Mouse (Mus musculus) forebrain, embryonic 11.5 days (tissue): ENCODE results near the gene Slc25a39. TPM values are rescaled to one million over a fixed set of nuclear protein-coding genes. Genes with fewer than 3 reads are reported as not detected.
"Not testable (repeated sequence)": the region's sequence is repeated elsewhere in the genome, so short reads cannot be mapped to it uniquely, and the experiment has no call there.

Source experiments
- ATAC-seq: fragments of 200-750 bp; cut with Nextera tagmentation; replicated peaks from 2 replicates; pipeline ENCODE4 v1.8.0; 2017; ENCODE audit warnings: moderate TSS enrichment; ENCODE audit not compliant: low FRiP score
- DNase-seq: peaks from one replicate; pipeline ENCODE4 v3.0.0-alpha.2; 2017; ENCODE audit warnings: low spot score
- H3K27ac ChIP-seq: fragments of 300-500 bp; sonication (generic); 2 replicates; pipeline ENCODE4 v1.5.1; 2014; ENCODE audit warnings: low read depth, low read length
- H3K27me3 ChIP-seq: fragments of 300-500 bp; sonication (generic); 2 replicates; pipeline ENCODE4 v1.6.1; 2014; ENCODE audit warnings: mild to moderate bottlenecking, low read length, mixed read lengths; ENCODE audit not compliant: control insufficient read depth, insufficient read depth
- H3K36me3 ChIP-seq: fragments of 300-500 bp; sonication (generic); 2 replicates; pipeline ENCODE4 v1.6.1; 2014; ENCODE audit warnings: mild to moderate bottlenecking, low read length, moderate library complexity, mixed read lengths; ENCODE audit not compliant: control insufficient read depth, insufficient read depth
- H3K4me1 ChIP-seq: fragments of 300-500 bp; sonication (generic); replicated peaks from 2 replicates; pipeline ENCODE4 v1.6.1; 2014; ENCODE audit warnings: low read length, mixed read lengths; ENCODE audit not compliant: control insufficient read depth, insufficient read depth
- H3K4me2 ChIP-seq: fragments of 300-500 bp; sonication (generic); 2 replicates; pipeline ENCODE4 v1.6.1; 2014; ENCODE audit warnings: low read depth, mild to moderate bottlenecking, low read length, moderate library complexity, mixed read lengths; ENCODE audit not compliant: severe bottlenecking
- H3K4me3 ChIP-seq: fragments of 300-500 bp; sonication (generic); 2 replicates; pipeline ENCODE4 v1.5.1; 2014; ENCODE audit warnings: low read depth, low read length
- H3K9ac ChIP-seq: fragments of 300-500 bp; sonication (generic); 2 replicates; pipeline ENCODE4 v1.6.1; 2014; ENCODE audit warnings: low read length
- H3K9me3 ChIP-seq: fragments of 300-500 bp; sonication (generic); 2 replicates; pipeline ENCODE4 v1.6.1; 2016; ENCODE audit warnings: low read length, mixed read lengths; ENCODE audit not compliant: control insufficient read depth
- WGBS: fragments of 180-500 bp; shearing (Covaris S2); extraction: QIAGEN DNeasy Blood & Tissue Kit; methylation state at CpG from one replicate; pipeline ENCODE4 v1.1.7; 2014; 5-methylcytosine and 5-hydroxymethylcytosine counted together
- polyA plus RNA-seq: library from polyadenylated mRNA; unstranded; fragments of >200 nt; fragmentation: Nextera tagmentation; extraction: Ambion mirVana; gene quantifications from 2 replicates; pipeline ENCODE4 v1.2.1, GENCODE M21; 2014

Slc25a39 gene
- polyA plus RNA-seq, 1 experiment from 2014 or later, result 196 TPM

DNA sequence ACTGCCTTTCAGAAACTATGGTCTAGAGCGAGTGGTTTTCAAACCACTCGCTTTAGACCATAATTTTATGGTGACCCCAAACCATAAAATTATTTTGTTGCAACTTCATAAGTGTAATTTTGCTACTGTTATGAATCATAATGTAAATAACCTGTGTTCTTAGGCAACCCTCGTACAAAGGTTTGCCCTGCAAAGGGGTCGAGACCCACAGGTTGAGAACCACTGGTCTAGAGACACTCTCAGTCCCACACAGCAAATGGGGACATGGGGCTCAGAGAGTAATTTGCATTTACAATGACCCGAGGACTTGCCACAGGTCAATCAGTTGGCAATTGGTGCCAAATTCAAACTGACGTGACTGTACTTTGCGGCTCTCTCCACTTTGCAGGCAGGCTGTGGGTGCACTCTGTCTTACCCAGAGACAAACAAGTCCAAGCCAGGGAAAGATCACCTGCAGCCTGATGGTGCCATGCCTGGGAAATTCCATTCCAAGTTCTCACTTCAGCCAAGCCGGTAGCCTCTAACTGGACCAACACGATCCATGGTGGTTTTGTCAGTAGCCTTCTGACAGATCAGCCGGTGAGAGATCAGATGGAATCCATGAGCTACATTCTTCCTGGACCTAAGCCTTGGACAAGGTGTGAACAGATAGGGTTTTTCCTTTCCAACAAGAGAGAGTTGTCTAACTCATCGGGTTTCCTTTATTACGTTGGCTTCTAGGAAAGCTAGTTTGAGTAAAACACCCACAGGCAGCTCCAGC is 35.6 kb downstream of the Slc25a39 start:
- no peak for DNase-seq
- no peaks in the 10 kb centered on the region for H3K9me3 ChIP-seq
- H3K36me3 ChIP-seq, result no peaks in the 10 kb centered on the region
- H3K27me3 ChIP-seq, result no peaks in the 10 kb centered on the region
- H3K4me2 ChIP-seq, result no peak overlapping the region
- H3K4me1 ChIP-seq, result peaks cover 6% of the 10 kb centered on the region; the same call in 1 of the 2 replicates
- no peak overlapping the region for H3K27ac ChIP-seq
- no peak overlapping the region for H3K4me3 ChIP-seq
- ATAC-seq, result no peak
- 84% methylated on average over 12 of the region's 12 CpGs for WGBS
- H3K9ac ChIP-seq, result no peak overlapping the region

DNA sequence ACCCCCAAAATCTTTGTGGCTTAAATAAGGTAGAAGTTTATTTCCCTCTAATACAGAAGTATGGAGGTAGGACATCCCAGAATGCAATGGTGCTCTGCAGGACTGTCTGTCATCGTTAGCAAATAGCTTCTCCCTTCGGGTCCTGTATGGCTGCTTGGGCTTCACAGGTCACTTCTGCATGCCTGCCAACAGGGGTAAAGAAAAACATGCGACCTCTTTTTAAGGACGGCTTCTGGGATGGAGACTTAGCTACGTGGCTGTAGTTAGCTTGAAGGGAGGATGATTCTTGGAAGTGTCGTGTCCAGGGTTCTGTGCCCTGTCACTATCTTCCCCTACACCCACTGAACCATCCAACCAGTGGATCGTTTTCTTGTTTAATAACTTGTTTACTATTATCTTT is 37.5 kb downstream of the Slc25a39 start:
- WGBS, result 63% methylated on average over 7 of the region's 7 CpGs
- ATAC-seq (no peak), DNase-seq (no peak)
- H3K9me3 ChIP-seq, result no peaks in the 10 kb centered on the region
- H3K4me2 ChIP-seq, result no peak overlapping the region
- no peak overlapping the region for H3K27ac ChIP-seq
- H3K36me3 ChIP-seq, result no peaks in the 10 kb centered on the region
- H3K27me3 ChIP-seq, result no peaks in the 10 kb centered on the region
- H3K9ac ChIP-seq, result no peak overlapping the region
- no peak overlapping the region for H3K4me3 ChIP-seq
- H3K4me1 ChIP-seq, result no peaks in the 10 kb centered on the region

DNA sequence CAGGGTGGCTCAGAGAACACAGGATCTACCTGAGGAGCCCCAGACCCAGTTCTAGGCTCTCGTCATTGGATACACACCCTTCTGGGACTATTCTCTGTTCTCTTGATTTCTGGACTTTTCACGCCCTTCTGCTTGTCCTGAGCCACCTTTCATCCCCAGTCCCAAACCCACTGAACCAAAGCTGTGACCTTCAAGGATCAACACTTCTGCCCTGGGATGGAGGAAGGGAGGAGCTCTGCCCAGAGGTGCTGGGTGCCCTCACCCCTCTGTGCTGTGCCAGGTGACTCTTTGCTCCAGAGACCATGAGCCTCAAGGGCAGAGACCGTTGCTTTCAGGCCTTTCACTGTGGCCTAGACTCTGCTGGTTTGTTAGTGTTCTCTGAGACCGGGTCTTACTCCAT is 38.5 kb downstream of the Slc25a39 start:
- WGBS, result 80% methylated on average over 4 of the region's 4 CpGs

DNA sequence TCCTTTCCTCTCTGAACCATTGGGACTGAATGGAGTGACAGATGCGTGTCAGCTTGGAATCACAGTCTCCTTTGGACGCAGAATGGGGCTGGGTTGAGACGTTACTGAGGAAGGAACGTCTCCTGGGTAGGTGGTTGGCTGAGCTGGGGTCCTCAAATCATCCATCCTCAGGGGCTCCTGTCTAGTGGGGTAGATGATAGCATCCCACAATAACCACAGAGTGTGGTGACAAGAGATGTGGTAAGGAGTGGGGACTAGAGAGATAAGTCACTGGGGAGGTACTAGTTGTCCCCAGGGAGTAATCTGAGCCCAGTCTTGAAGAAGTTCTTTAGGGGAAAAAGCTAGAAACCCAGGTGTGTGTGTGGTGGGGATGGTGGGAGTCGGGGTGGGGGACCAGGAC is 39.4 kb downstream of the Slc25a39 start:
- Histone ChIP-seq H3K36me3 (no peaks in the 10 kb centered on the region), H3K27me3 (no peaks in the 10 kb centered on the region), H3K9me3 (no peaks in the 10 kb centered on the region)

More for the DNA sequence above, 38.5 kb downstream of the Slc25a39 start:
- H3K27ac ChIP-seq, result no peak overlapping the region
- H3K9me3 ChIP-seq, result no peaks in the 10 kb centered on the region
- H3K27me3 ChIP-seq, result no peaks in the 10 kb centered on the region
- ATAC-seq, result no peak
- no peak for DNase-seq
- H3K9ac ChIP-seq, result no peak overlapping the region
- H3K4me1 ChIP-seq, result no peaks in the 10 kb centered on the region
- H3K4me3 ChIP-seq, result no peak overlapping the region
- no peaks in the 10 kb centered on the region for H3K36me3 ChIP-seq
- H3K4me2 ChIP-seq, result no peak overlapping the region

DNA sequence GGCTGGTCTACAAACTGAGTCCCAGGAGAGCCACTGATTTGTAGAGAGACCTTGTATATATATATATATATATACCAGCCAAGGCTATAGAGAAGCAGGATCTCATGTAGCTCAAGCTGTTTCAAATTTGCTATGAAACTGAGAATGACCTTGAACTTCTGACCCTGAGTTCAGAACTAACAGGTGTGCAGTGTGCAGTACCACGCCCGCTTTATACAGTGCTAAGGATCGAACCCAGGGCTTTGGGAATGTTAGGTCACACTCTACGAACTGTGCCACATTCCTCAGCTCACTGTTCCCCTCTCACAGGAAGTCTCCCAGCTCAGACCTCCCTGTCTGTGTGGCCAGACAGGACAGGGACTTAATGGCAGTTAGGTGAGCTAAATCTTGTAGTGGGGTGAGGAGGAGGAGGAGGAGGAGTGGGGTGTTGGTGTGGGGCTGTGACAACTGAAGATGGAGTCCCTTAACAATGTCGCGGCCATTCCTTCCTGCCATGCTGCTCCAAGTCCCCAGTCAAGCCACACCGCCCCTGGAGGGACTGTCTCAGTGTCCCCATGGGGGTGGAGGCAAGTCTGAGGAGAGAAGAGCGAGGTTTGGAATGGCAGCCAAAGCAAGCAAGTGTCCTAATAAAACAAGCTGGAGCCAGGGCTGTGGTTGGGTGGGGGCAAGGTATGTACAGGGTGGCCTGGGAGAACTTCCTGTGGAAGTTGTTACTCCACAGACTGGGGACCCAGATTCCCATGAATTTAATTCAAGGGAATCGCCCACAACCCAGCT is 40.1 kb downstream of the Slc25a39 start:
- Histone ChIP-seq H3K27ac (no peak overlapping the region), H3K4me1 (no peaks in the 10 kb centered on the region), H3K9me3 (no peaks in the 10 kb centered on the region), H3K9ac (no peak overlapping the region), H3K4me3 (no peak overlapping the region), H3K4me2 (no peak overlapping the region), H3K36me3 (no peaks in the 10 kb centered on the region), H3K27me3 (no peaks in the 10 kb centered on the region)
- no peak for DNase-seq
- WGBS, result 87% methylated on average over 9 of the region's 9 CpGs
- ATAC-seq, result no peak

More for the DNA sequence above, 39.4 kb downstream of the Slc25a39 start:
- DNase-seq, result no peak
- no peaks in the 10 kb centered on the region for H3K4me1 ChIP-seq
- 92% methylated on average over 5 of the region's 5 CpGs for WGBS
- H3K9ac ChIP-seq, result no peak overlapping the region
- no peak overlapping the region for H3K27ac ChIP-seq
- no peak overlapping the region for H3K4me2 ChIP-seq
- no peak for ATAC-seq
- H3K4me3 ChIP-seq, result no peak overlapping the region

DNA sequence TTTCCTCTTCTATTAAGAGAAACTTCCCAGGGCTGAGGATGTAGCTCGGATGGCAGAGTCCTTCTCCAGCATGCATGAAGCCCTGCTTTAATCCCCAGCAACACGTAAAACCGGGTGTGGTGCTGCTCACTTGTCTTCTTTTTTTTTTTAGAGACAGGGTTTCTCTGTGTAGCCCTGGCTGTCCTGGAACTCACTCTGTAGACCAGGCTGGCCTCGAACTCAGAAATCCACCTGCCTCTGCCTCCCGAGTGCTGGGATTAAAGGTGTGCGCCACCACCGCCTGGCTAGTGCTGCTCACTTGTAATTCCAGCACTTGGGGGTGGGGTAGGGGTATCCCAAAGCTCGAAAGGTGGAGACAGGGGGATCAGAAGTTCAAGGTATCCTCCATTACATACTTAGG is 41.6 kb downstream of the Slc25a39 start, which contains the start of gene Slc4a1:
TSS of gene Slc4a1 (minus strand) at position 101 of the 400 bp plus-strand sequence.
- H3K36me3 ChIP-seq, H3K27ac ChIP-seq: not testable (repeated sequence)
- 89% methylated on average over 8 of the region's 8 CpGs for WGBS

DNA sequence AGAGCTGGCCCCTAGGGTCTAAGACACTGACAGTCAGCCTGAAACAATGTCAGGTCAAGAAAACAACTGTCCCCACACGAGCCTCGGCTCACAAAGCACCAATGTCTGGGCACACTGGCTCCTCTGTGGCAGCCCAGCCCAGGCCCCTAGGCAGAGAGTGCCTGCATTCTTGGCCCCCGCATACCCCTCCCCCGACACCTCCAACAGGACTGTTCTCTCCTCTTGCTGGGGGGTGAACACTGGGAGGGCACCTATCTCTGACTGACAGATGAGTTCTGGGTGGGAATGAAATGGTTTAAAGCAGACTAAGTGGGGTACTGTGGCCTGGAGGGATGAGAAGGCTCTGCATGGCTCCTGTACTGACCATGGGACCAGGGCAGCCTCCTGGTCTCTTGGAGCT is 42.0 kb downstream of the Slc25a39 start:
- DNase-seq (no peak), ATAC-seq (no peak)
- no peaks in the 10 kb centered on the region for H3K27me3 ChIP-seq
- H3K36me3 ChIP-seq, result no peaks in the 10 kb centered on the region
- no peak overlapping the region for H3K4me2 ChIP-seq
- 58% methylated on average over 4 of the region's 4 CpGs for WGBS
- no peaks in the 10 kb centered on the region for H3K9me3 ChIP-seq
- H3K4me1 ChIP-seq, result no peaks in the 10 kb centered on the region
- no peak overlapping the region for H3K27ac ChIP-seq
- no peak overlapping the region for H3K9ac ChIP-seq
- no peak overlapping the region for H3K4me3 ChIP-seq

More for the DNA sequence above, 41.6 kb downstream of the Slc25a39 start, which contains the start of gene Slc4a1:
- not testable (repeated sequence) for H3K27me3 ChIP-seq, H3K9me3 ChIP-seq, DNase-seq, H3K4me1 ChIP-seq, H3K4me3 ChIP-seq, H3K9ac ChIP-seq, ATAC-seq, H3K4me2 ChIP-seq

DNA sequence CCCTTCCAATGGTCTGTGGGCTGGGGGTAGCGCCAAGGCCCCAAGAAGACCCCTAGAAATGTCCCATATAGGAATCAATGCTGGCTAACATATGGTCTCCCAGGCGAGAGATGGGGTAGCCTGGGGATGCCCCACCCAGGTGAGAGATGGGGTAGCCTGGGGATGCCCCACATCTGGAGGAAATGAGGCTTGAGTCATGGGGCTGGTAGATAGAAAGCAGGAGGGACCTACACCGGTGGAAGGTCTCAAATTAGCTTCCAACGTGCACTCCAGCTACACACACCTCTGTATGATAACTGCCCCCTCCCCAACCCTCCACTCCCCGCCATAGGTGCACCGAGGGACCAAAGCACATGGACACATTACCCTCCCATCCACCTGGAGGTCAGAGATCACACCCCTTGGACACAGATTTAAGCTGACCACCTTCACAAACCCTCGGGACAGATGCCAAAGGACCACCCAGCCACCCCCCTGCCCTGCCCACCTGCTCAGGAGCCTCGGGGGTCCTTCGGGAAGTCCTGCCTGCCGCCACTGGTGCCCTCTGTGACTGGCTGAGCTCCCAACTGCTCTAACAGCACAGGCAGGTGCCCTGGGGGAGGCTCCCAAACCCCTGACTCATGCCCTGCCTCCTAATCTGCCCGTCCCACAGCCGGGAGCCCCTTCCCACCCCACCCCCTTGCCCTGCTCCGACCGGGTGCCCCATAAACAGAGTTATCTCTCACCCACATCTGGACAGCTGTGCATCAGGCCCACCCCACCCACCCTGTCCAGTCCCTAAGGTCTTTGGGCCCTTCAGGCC is 43.0 kb downstream of the Slc25a39 start:
- Histone ChIP-seq H3K36me3 (no peaks in the 10 kb centered on the region), H3K4me2 (no peak overlapping the region), H3K27ac (0 out of 2 replicates have a peak overlapping the region, but pooled peaks have one; percentile 25), H3K4me3 (0 out of 2 replicates have a peak overlapping the region, but pooled peaks have one; percentile 3), H3K9me3 (no peaks in the 10 kb centered on the region), H3K9ac (no peak overlapping the region; the same call in 1 of the 2 replicates), H3K27me3 (no peaks in the 10 kb centered on the region), H3K4me1 (no peaks in the 10 kb centered on the region)
- 74% methylated on average over 14 of the region's 14 CpGs for whole genome bisulfite sequencing
- peak; percentile 61 for DNase-seq
- ATAC-seq, result 0 out of 2 replicates have a peak, but pooled peaks have one; percentile 27
